Mouse (Mus musculus): ENCODE measurements at regions not wholly inside any gene's neighbourhood (a gene's known extent, or its start where the extent isn't known, plus 50 kb on each side); places are given as distances from the start of the nearest gene placed in this dataset.

GRCm38 (mm10) chr15:61473900-61474299 is 551.1 kb upstream of the A1bg start:
- ATAC-seq (ENCODE audit: low FRiP score, low read depth), result no peak
- WGBS, result 46% methylated on average over 1 of the region's 1 CpGs

GRCm38 (mm10) chr15:61455042-61455441 is 532.2 kb upstream of the A1bg start:
- Histone ChIP-seq H3K4me2 (replicated peaks; ENCODE audit: low read depth, low read length, severe bottlenecking) (no peak overlapping the region), H3K27me3 (ENCODE audit: control insufficient read depth, insufficient read depth, low read length) (no peaks in the 10 kb centered on the region), H3K36me3 (ENCODE audit: control insufficient read depth, insufficient read depth, low read length) (no peaks in the 10 kb centered on the region), H3K9me3 (ENCODE audit: control insufficient read depth, low read length) (no peaks in the 10 kb centered on the region), H3K9ac (ENCODE audit: low read depth, low read length, severe bottlenecking) (no peak overlapping the region), H3K4me3 (replicated peaks; ENCODE audit: low read length) (no peak overlapping the region), H3K27ac (replicated peaks; ENCODE audit: low read depth, low read length) (no peak overlapping the region), H3K4me1 (ENCODE audit: control insufficient read depth, insufficient read depth, low read length) (no peaks in the 10 kb centered on the region)
- 88% methylated on average over 5 of the region's 5 CpGs for WGBS
- DNase-seq (ENCODE audit: low spot score), result no peak
- no peak for ATAC-seq (ENCODE audit: low FRiP score, low read depth)
- TF ChIP-seq POLR2A (IDR thresholded peaks at IDR 0.05; ENCODE audit: borderline replicate concordance, extremely low read depth, insufficient read depth, insufficient read length), result no peak

More at GRCm38 (mm10) chr15:61473900-61474299, 551.1 kb upstream of the A1bg start:
- Histone ChIP-seq H3K27ac (replicated peaks; ENCODE audit: low read depth, low read length) (no peak overlapping the region), H3K9ac (ENCODE audit: low read depth, low read length, severe bottlenecking) (no peak overlapping the region), H3K4me1 (ENCODE audit: control insufficient read depth, insufficient read depth, low read length) (no peaks in the 10 kb centered on the region), H3K4me3 (replicated peaks; ENCODE audit: low read length) (no peak overlapping the region), H3K4me2 (replicated peaks; ENCODE audit: low read depth, low read length, severe bottlenecking) (no peak overlapping the region), H3K36me3 (ENCODE audit: control insufficient read depth, insufficient read depth, low read length) (no peaks in the 10 kb centered on the region), H3K27me3 (ENCODE audit: control insufficient read depth, insufficient read depth, low read length) (no peaks in the 10 kb centered on the region), H3K9me3 (ENCODE audit: control insufficient read depth, low read length) (no peaks in the 10 kb centered on the region)
- TF ChIP-seq POLR2A (IDR thresholded peaks at IDR 0.05; ENCODE audit: borderline replicate concordance, extremely low read depth, insufficient read depth, insufficient read length), result no peak
- no peak for DNase-seq (ENCODE audit: low spot score)

- Histone ChIP-seq H3K36me3 (ENCODE audit: control insufficient read depth, insufficient read depth, low read length) (no peaks in the 10 kb centered on the region), H3K9ac (ENCODE audit: low read depth, low read length, severe bottlenecking) (no peak overlapping the region), H3K4me2 (replicated peaks; ENCODE audit: low read depth, low read length, severe bottlenecking) (no peak overlapping the region), H3K4me3 (replicated peaks; ENCODE audit: low read length) (no peak overlapping the region), H3K4me1 (ENCODE audit: control insufficient read depth, insufficient read depth, low read length) (no peaks in the 10 kb centered on the region), H3K9me3 (ENCODE audit: control insufficient read depth, low read length) (no peaks in the 10 kb centered on the region), H3K27me3 (ENCODE audit: control insufficient read depth, insufficient read depth, low read length) (no peaks in the 10 kb centered on the region), H3K27ac (replicated peaks; ENCODE audit: low read depth, low read length) (no peak overlapping the region)
- WGBS, result 74% methylated on average over 1 of the region's 1 CpGs
- TF ChIP-seq POLR2A (IDR thresholded peaks at IDR 0.05; ENCODE audit: borderline replicate concordance, extremely low read depth, insufficient read depth, insufficient read length), result no peak
- DNase-seq (ENCODE audit: low spot score) (no peak), ATAC-seq (ENCODE audit: low FRiP score, low read depth) (no peak)
Measured at GRCm38 (mm10) chr15:61454350-61454671, 531.5 kb upstream of the A1bg start.

GRCm38 (mm10) chr15:61453656-61454349 is 531.0 kb upstream of the A1bg start:
- Histone ChIP-seq H3K4me1 (ENCODE audit: control insufficient read depth, insufficient read depth, low read length) (no peaks in the 10 kb centered on the region), H3K36me3 (ENCODE audit: control insufficient read depth, insufficient read depth, low read length) (no peaks in the 10 kb centered on the region), H3K9ac (ENCODE audit: low read depth, low read length, severe bottlenecking) (no peak overlapping the region), H3K9me3 (ENCODE audit: control insufficient read depth, low read length) (no peaks in the 10 kb centered on the region), H3K4me2 (replicated peaks; ENCODE audit: low read depth, low read length, severe bottlenecking) (no peak overlapping the region), H3K4me3 (replicated peaks; ENCODE audit: low read length) (no peak overlapping the region), H3K27me3 (ENCODE audit: control insufficient read depth, insufficient read depth, low read length) (no peaks in the 10 kb centered on the region), H3K27ac (replicated peaks; ENCODE audit: low read depth, low read length) (no peak overlapping the region)
- DNase-seq (ENCODE audit: low spot score), result peak; percentile 18
- WGBS, result 70% methylated on average over 5 of the region's 5 CpGs
- ATAC-seq (ENCODE audit: low FRiP score, low read depth), result no peak
- no peak for TF ChIP-seq POLR2A (IDR thresholded peaks at IDR 0.05; ENCODE audit: borderline replicate concordance, extremely low read depth, insufficient read depth, insufficient read length)

- no peaks in the 10 kb centered on the region for H3K9me3 ChIP-seq (ENCODE audit: control insufficient read depth, low read length)
- no peaks in the 10 kb centered on the region for H3K27me3 ChIP-seq (ENCODE audit: control insufficient read depth, insufficient read depth, low read length)
- ATAC-seq (ENCODE audit: low FRiP score, low read depth) (no peak), DNase-seq (ENCODE audit: low spot score) (no peak)
- H3K4me1 ChIP-seq (ENCODE audit: control insufficient read depth, insufficient read depth, low read length), result no peaks in the 10 kb centered on the region
- no peak overlapping the region for H3K4me2 ChIP-seq (replicated peaks; ENCODE audit: low read depth, low read length, severe bottlenecking)
- no peak overlapping the region for H3K4me3 ChIP-seq (replicated peaks; ENCODE audit: low read length)
- no peak overlapping the region for H3K27ac ChIP-seq (replicated peaks; ENCODE audit: low read depth, low read length)
- no peak overlapping the region for H3K9ac ChIP-seq (ENCODE audit: low read depth, low read length, severe bottlenecking)
- H3K36me3 ChIP-seq (ENCODE audit: control insufficient read depth, insufficient read depth, low read length), result no peaks in the 10 kb centered on the region
- TF ChIP-seq POLR2A (IDR thresholded peaks at IDR 0.05; ENCODE audit: borderline replicate concordance, extremely low read depth, insufficient read depth, insufficient read length), result no peak
- WGBS, result 12% methylated on average over 3 of the region's 3 CpGs
Measured at GRCm38 (mm10) chr15:61450217-61450616, 527.4 kb upstream of the A1bg start.
